Mouse (Mus musculus) cortical plate, adult 2 months (tissue): ENCODE data around the gene Trhr2.

Experiments
- CTCF ChIP-seq: fragments of 200-500 bp; IDR thresholded peaks from 2 replicates; pipeline ENCODE4 v1.5.1; 2011; ENCODE audit warnings: mild to moderate bottlenecking, control low read depth, low read length; ENCODE audit not compliant: insufficient read depth; ENCODE audit errors: extremely low read depth
- POLR2A ChIP-seq: fragments of 200-500 bp; IDR thresholded peaks from 2 replicates; pipeline ENCODE4 v1.6.1; 2011; ENCODE audit warnings: mild to moderate bottlenecking, low read length, control low read depth; ENCODE audit not compliant: insufficient read depth; ENCODE audit errors: extremely low read depth

DNA sequence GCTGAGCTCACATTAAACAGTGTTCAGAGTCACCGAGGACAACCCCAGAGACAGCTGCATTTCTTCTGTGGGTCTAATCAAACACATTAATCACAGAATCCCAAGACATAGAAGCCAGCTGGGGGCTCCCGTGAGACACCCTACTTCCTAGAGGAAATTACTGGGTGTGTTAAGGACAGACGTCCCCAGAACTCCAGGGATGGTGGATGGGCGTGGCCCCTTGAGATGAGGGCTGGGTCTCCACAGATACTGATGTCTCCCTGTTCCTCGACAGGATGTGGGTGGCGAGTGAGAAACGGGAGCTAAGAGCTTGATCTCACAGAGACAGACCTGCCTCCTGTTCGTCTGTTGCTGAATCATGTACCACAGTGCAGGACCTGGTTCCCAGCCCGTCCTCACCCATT lies 17.7 kb downstream of the Trhr2 start:
- TF ChIP-seq CTCF, result peak; percentile 12; the same call in 1 of the 2 replicates
- TF ChIP-seq POLR2A, result peak; percentile 49; the same call in 1 of the 2 replicates
